Mouse (Mus musculus) heart, postnatal 0 days (tissue): ENCODE results near the gene Lrrc7. TPM values are rescaled to one million over a fixed set of nuclear protein-coding genes. Genes with fewer than 3 reads are reported as not detected.
A peak's percentile ranks its signal among the peaks of the same experiment; 100 is the strongest.

ENCODE experiments used
- ATAC-seq: fragments of 200-750 bp; cut with Nextera tagmentation; 2 replicates; pipeline ENCODE4 v1.8.0; 2017; ENCODE audit warnings: low read depth, moderate number of reproducible peaks, moderate library complexity; ENCODE audit not compliant: insufficient read depth
- DNase-seq: peaks from one replicate; pipeline ENCODE4 v3.0.0-alpha.2; 2016; ENCODE audit warnings: low spot score
- H3K27ac ChIP-seq: fragments of 300-500 bp; sonication (generic); 2 replicates; pipeline ENCODE4 v1.5.1; 2014; ENCODE audit warnings: low read depth, mild to moderate bottlenecking
- H3K27me3 ChIP-seq: fragments of 300-500 bp; sonication (generic); 2 replicates; pipeline ENCODE4 v1.6.1; 2014; ENCODE audit warnings: low read length, mixed read lengths; ENCODE audit not compliant: control insufficient read depth, insufficient read depth
- H3K36me3 ChIP-seq: fragments of 300-500 bp; sonication (generic); replicated peaks from 2 replicates; pipeline ENCODE4 v1.6.1; 2014; ENCODE audit warnings: low read length, mixed read lengths; ENCODE audit not compliant: control insufficient read depth, insufficient read depth
- H3K4me1 ChIP-seq: fragments of 300-500 bp; sonication (generic); 2 replicates; pipeline ENCODE4 v1.6.1; 2014; ENCODE audit warnings: antibody characterized with exemption; ENCODE audit not compliant: control insufficient read depth, insufficient read depth
- H3K4me2 ChIP-seq: fragments of 300-500 bp; sonication (generic); 2 replicates; pipeline ENCODE4 v1.6.1; 2014; ENCODE audit warnings: low read depth, mild to moderate bottlenecking, low read length, moderate library complexity
- H3K4me3 ChIP-seq: fragments of 300-500 bp; sonication (generic); 2 replicates; pipeline ENCODE4 v1.5.1; 2014; ENCODE audit warnings: low read depth, low read length
- H3K9ac ChIP-seq: fragments of 300-500 bp; sonication (generic); replicated peaks from 2 replicates; pipeline ENCODE4 v1.6.1; 2014; ENCODE audit warnings: low read depth, low read length, mixed read lengths
- H3K9me3 ChIP-seq: fragments of 300-500 bp; sonication (generic); replicated peaks from 2 replicates; pipeline ENCODE4 v1.6.1; 2016; ENCODE audit warnings: low read length; ENCODE audit not compliant: control insufficient read depth
- CTCF ChIP-seq: IDR thresholded peaks from 2 replicates; pipeline ENCODE4 v1.5.1; 2016; ENCODE audit warnings: antibody characterized with exemption, control low read depth, low read depth
- EP300 ChIP-seq: IDR thresholded peaks from 2 replicates; pipeline ENCODE4 v1.6.1; 2016; ENCODE audit warnings: antibody characterized with exemption, low read depth
- WGBS: fragments of 180-500 bp; shearing (Covaris S2); extraction: QIAGEN DNeasy Blood & Tissue Kit; methylation state at CpG from one replicate; pipeline ENCODE4 v1.1.7; 2014; 5-methylcytosine and 5-hydroxymethylcytosine counted together
- polyA plus RNA-seq: library from polyadenylated mRNA; unstranded; fragments of >200 nt; fragmentation: Nextera tagmentation; extraction: Ambion mirVana; gene quantifications from 2 replicates; pipeline ENCODE4 v1.2.1, GENCODE M21; 2015
- total RNA-seq: library from RNA; depleted of rRNA; stranded (reverse); fragments of >200 nt; gene quantifications from 2 replicates; pipeline ENCODE4 v1.2.3, GENCODE M21; 2014; ENCODE audit warnings: low replicate concordance

Lrrc7 gene
- total and polyA plus RNA-seq, 2 experiments from 2014 or later, result 0.03 to 0.04 TPM

DNA sequence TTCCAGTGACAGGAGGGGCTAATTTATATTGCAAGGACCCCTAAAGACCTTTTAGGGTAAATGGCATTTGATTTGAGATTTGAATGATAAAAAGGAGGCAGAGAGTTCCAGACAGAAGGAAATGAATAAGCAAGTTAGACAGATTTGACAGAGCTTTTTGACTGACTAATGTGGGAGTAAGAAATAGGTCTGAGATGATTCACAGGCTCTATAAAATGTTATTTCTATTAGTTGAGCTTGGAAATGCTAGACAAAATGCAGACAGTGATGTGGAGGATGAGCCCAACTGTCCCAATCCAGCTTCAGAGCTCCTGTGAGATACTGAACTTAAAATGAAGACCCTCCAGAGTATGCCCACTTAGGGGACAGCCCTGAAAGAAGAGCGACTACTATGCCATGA, 289.3 kb downstream of the Lrrc7 start:
- no peak overlapping the region for H3K9ac ChIP-seq

DNA sequence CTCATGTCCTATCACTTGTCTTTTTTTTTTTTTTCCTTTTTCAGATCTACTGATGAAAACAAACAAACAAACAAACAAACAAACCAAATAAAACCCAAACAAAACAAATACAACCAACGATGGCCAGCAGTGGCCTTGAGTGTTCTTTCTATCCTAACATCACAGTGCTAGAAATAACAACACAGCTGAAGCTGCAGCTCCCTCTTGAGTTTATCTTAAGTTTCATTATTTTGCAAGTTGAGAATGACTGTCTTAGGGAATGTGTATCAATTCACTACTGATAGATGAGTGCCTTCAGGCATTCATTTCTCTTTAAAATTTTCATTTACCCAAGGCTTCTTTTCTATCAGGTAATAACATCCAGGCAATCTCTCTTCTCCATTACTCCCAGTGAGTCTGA, 291.1 kb downstream of the Lrrc7 start:
- no peak for ATAC-seq
- DNase-seq, result no peak
- Histone ChIP-seq H3K27ac (no peak overlapping the region), H3K4me3 (no peak overlapping the region), H3K9ac (no peak overlapping the region), H3K4me1 (no peaks in the 10 kb centered on the region), H3K9me3 (no peaks in the 10 kb centered on the region), H3K27me3 (no peaks in the 10 kb centered on the region), H3K36me3 (no peaks in the 10 kb centered on the region), H3K4me2 (no peak overlapping the region)
- 47% methylated on average over 1 of the region's 1 CpGs for WGBS
- TF ChIP-seq CTCF (no peak), EP300 (no peak)

More for the DNA sequence above, 289.3 kb downstream of the Lrrc7 start:
- H3K4me1 ChIP-seq, result no peaks in the 10 kb centered on the region
- no peak overlapping the region for H3K4me2 ChIP-seq
- TF ChIP-seq EP300 (no peak), CTCF (no peak)
- no peak overlapping the region for H3K27ac ChIP-seq
- H3K4me3 ChIP-seq, result no peak overlapping the region
- ATAC-seq, result no peak
- H3K27me3 ChIP-seq, result no peaks in the 10 kb centered on the region
- H3K36me3 ChIP-seq, result no peaks in the 10 kb centered on the region
- no peaks in the 10 kb centered on the region for H3K9me3 ChIP-seq
- no peak for DNase-seq
- WGBS, result 76% methylated on average over 1 of the region's 1 CpGs

DNA sequence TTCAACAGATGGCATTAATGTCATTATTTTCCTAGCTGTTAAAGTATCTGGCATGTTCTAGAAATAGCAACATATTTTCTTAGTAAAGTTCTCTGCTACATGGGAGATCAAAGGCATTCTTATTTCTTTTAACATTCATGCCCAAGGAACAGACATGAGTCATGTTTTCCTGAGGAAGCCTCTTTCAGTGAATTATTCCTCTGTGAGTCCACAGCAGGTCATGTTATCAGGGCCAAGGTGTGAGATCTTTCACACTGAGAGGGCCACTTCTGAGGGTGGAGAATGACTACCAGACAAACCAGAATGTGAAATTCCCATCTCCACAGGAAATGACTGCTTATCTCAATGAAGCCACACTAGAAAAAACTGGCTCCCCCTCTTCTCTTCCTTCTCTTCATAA, 309.4 kb downstream of the Lrrc7 start:
- no peak for DNase-seq
- ATAC-seq, result no peak
- no peaks in the 10 kb centered on the region for H3K9me3 ChIP-seq

DNA sequence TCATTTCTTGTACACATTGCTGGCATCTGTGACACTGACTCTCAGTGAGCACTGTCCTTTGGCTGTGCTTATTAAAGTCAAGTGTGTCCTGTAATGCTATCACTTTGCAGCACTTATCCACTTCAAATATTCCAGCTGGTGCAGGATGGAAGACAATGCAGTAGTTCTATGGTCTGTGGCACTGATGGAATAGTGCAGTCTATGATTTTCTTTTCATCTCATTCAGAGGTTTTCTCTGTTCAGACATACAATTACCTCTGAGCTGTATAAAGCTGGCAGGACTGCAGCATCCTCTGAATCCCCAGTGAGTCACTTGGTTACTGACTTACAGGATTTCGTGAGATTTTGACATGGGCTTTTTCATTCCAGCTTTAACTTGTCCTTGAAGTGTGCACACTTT, 314.3 kb downstream of the Lrrc7 start:
- no peak overlapping the region for H3K9ac ChIP-seq
- no peaks in the 10 kb centered on the region for H3K9me3 ChIP-seq
- no peak for DNase-seq
- H3K4me3 ChIP-seq, result no peak overlapping the region
- no peak for TF ChIP-seq EP300
- no peak for TF ChIP-seq CTCF
- no peak overlapping the region for H3K4me2 ChIP-seq
- no peak for ATAC-seq
- no peak overlapping the region for H3K27ac ChIP-seq
- no peaks in the 10 kb centered on the region for H3K36me3 ChIP-seq
- no peaks in the 10 kb centered on the region for H3K27me3 ChIP-seq
- WGBS, result 63% methylated on average over 1 of the region's 1 CpGs
- no peaks in the 10 kb centered on the region for H3K4me1 ChIP-seq

More for the DNA sequence above, 309.4 kb downstream of the Lrrc7 start:
- H3K4me2 ChIP-seq, result no peak overlapping the region
- no peaks in the 10 kb centered on the region for H3K4me1 ChIP-seq
- TF ChIP-seq CTCF (no peak), EP300 (no peak)
- no peaks in the 10 kb centered on the region for H3K36me3 ChIP-seq
- H3K27ac ChIP-seq, result no peak overlapping the region
- H3K9ac ChIP-seq, result no peak overlapping the region
- H3K4me3 ChIP-seq, result no peak overlapping the region
- no peaks in the 10 kb centered on the region for H3K27me3 ChIP-seq

DNA sequence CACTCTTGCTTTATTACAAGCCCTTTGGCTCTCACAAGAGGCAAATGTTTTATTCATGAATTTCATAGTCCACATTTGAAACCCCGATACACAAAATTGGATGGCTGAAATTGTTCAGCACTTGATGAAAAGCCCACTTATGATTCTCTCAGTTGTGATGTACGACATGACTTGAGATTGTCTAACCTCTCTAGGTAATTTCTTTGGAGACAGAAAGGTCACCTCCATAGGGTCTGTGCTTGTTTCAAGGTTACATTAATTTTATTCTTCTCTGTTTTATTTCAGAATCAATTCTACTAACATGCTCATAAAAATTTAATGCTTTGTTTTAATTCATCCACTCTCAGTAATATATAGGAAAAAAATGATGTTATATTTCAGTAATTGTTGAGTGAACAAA, 351.4 kb downstream of the Lrrc7 start:
- no peaks in the 10 kb centered on the region for H3K4me1 ChIP-seq
- H3K27me3 ChIP-seq, result no peaks in the 10 kb centered on the region
- no peak overlapping the region for H3K4me2 ChIP-seq
- no peak overlapping the region for H3K9ac ChIP-seq
- TF ChIP-seq CTCF (no peak), EP300 (no peak)
- no peaks in the 10 kb centered on the region for H3K36me3 ChIP-seq
- no peak overlapping the region for H3K27ac ChIP-seq
- H3K9me3 ChIP-seq, result no peaks in the 10 kb centered on the region
- WGBS, result 72% methylated on average over 2 of the region's 2 CpGs
- H3K4me3 ChIP-seq, result no peak overlapping the region
- no peak for DNase-seq
- no peak for ATAC-seq

DNA sequence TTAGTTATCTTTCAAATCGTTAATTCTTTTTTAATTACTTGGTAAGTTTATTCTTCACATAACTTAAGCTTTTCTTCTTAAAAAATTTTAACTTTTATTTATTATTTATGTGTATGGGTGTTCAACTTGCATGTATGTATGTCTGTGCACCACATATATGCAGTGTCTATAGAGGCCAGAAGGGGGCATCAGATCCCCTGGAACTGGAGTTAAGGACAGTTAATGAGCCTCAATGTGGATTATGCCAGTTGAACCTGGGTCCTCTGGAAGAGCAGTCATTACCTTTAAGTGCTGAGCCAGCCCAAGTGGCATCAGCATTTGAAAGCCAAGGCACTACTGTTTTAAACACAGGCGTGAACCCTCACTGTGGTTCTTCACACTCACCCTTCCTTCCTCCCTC, 352.0 kb downstream of the Lrrc7 start:
- no peak overlapping the region for H3K4me3 ChIP-seq
- H3K36me3 ChIP-seq, result no peaks in the 10 kb centered on the region
- H3K27me3 ChIP-seq, result no peaks in the 10 kb centered on the region

More for the DNA sequence above, 352.0 kb downstream of the Lrrc7 start:
- DNase-seq (peak; percentile 12), ATAC-seq (no peak)
- no peak overlapping the region for H3K9ac ChIP-seq
- no peak overlapping the region for H3K27ac ChIP-seq
- no peaks in the 10 kb centered on the region for H3K9me3 ChIP-seq
- TF ChIP-seq CTCF (peak; percentile 54), EP300 (no peak)
- H3K4me2 ChIP-seq, result no peak overlapping the region
- no peaks in the 10 kb centered on the region for H3K4me1 ChIP-seq
- WGBS, result 14% methylated on average over 2 of the region's 2 CpGs
